Comparison of ENCODE assay signal across 12 mouse cellular contexts in genomic region chr9:20518708-20519107, GRCm38 (mm10). TPM values are rescaled to one million over a fixed set of nuclear protein-coding genes. Genes with fewer than 3 reads are reported as not detected.
DNase-seq lines count a peak whose midpoint lies in the region; ATAC-seq and TF ChIP-seq lines count a peak whose summit lies in the region.
"Had no signal": no experiment of that assay in that cellular context is flagged by ENCODE, and none has a peak within 500 bp of the region (broad histone marks: within the 10 kb centered on the region; RNA-seq: fewer than 3 reads in every experiment).

No protein-coding gene starts in this region.

- no peak for TF ChIP-seq EP300 in stomach, postnatal 0 days (optimal IDR thresholded peaks at IDR 0.05)

- no peak overlapping the region for H3K9ac ChIP-seq in forebrain, postnatal 0 days
- no peak overlapping the region for H3K9ac ChIP-seq in stomach, embryonic 14.5 days (replicated peaks; ENCODE audit: low read depth, low read length)
- H3K9ac ChIP-seq in stomach, postnatal 0 days (ENCODE audit: low read length): no peak overlapping the region
- no peak overlapping the region for H3K9ac ChIP-seq in midbrain, embryonic 12.5 days (replicated peaks)
- H3K9ac ChIP-seq: liver, postnatal 0 days had no signal

- DNase-seq in forebrain, embryonic 10.5 days (ENCODE audit: extremely low spot score, low spot score): no peak
- DNase-seq in forebrain, postnatal 0 days: no peak
- no peak for DNase-seq in stomach, postnatal 0 days (ENCODE audit: low spot score)
- DNase-seq in right cerebral cortex, adult 2 months (ENCODE audit: low spot score in 2 of 2): no peak
- no peak for DNase-seq in spleen, adult 12 weeks (ENCODE audit: low spot score)
- no peak for DNase-seq in heart, adult 8-10 months (ENCODE audit: low spot score)
- DNase-seq: heart, postnatal 10 days; kidney, postnatal 14 days; liver, postnatal 0 days; right cerebral cortex, postnatal 4 days had no signal

- no peak overlapping the region for H3K27ac ChIP-seq in forebrain, embryonic 10.5 days
- H3K27ac ChIP-seq in forebrain, postnatal 0 days (ENCODE audit: low read depth, low read length): no peak overlapping the region
- H3K27ac ChIP-seq in stomach, embryonic 14.5 days (ENCODE audit: low read length): no peak overlapping the region
- no peak overlapping the region for H3K27ac ChIP-seq in stomach, postnatal 0 days (replicated peaks)
- H3K27ac ChIP-seq in midbrain, embryonic 12.5 days (replicated peaks): no peak overlapping the region

- H3K27me3 ChIP-seq in forebrain, embryonic 10.5 days (ENCODE audit: poor library complexity, severe bottlenecking): no peaks in the 10 kb centered on the region
- no peaks in the 10 kb centered on the region for H3K27me3 ChIP-seq in forebrain, postnatal 0 days (ENCODE audit: insufficient read depth, low read length)
- no peaks in the 10 kb centered on the region for H3K27me3 ChIP-seq in stomach, embryonic 14.5 days (ENCODE audit: control insufficient read depth, insufficient read depth, low read length)
- H3K27me3 ChIP-seq in stomach, postnatal 0 days (ENCODE audit: control insufficient read depth, insufficient read depth, low read length): no peaks in the 10 kb centered on the region
- H3K27me3 ChIP-seq in midbrain, embryonic 12.5 days: no peaks in the 10 kb centered on the region

- WGBS in forebrain, embryonic 10.5 days: 94% methylated on average over 4 of the region's 4 CpGs
- 86% methylated on average over 4 of the region's 4 CpGs for WGBS in forebrain, postnatal 0 days
- 64% methylated on average over 4 of the region's 4 CpGs for WGBS in stomach, embryonic 14.5 days
- 64% methylated on average over 4 of the region's 4 CpGs for WGBS in stomach, postnatal 0 days
- WGBS in midbrain, embryonic 12.5 days: 89% methylated on average over 4 of the region's 4 CpGs

- H3K4me2 ChIP-seq in forebrain, postnatal 0 days (ENCODE audit: low read depth): no peak overlapping the region; the same call in 1 of the 2 replicates
- peak overlapping the region; percentile 79; the same call in 1 of the 2 replicates for H3K4me2 ChIP-seq in stomach, embryonic 14.5 days (replicated peaks; ENCODE audit: low read depth, low read length)
- H3K4me2 ChIP-seq in stomach, postnatal 0 days (replicated peaks; ENCODE audit: low read depth): no peak overlapping the region
- H3K4me2 ChIP-seq in midbrain, embryonic 12.5 days (replicated peaks): peak overlapping the region; percentile 69

- H3K9me3 ChIP-seq in forebrain, embryonic 10.5 days: no peaks in the 10 kb centered on the region
- no peaks in the 10 kb centered on the region for H3K9me3 ChIP-seq in forebrain, postnatal 0 days (ENCODE audit: low read length)
- no peaks in the 10 kb centered on the region for H3K9me3 ChIP-seq in stomach, embryonic 14.5 days (ENCODE audit: control insufficient read depth, low read depth, low read length)
- H3K9me3 ChIP-seq in stomach, postnatal 0 days (ENCODE audit: control insufficient read depth, low read length): no peaks in the 10 kb centered on the region
- no peaks in the 10 kb centered on the region for H3K9me3 ChIP-seq in midbrain, embryonic 12.5 days

- H3K4me1 ChIP-seq in forebrain, embryonic 10.5 days: peaks cover 29% of the 10 kb centered on the region
- peaks cover 26% of the 10 kb centered on the region for H3K4me1 ChIP-seq in forebrain, postnatal 0 days (ENCODE audit: insufficient read depth)
- H3K4me1 ChIP-seq in stomach, embryonic 14.5 days (ENCODE audit: control insufficient read depth, insufficient read depth, low read length): peaks cover 16% of the 10 kb centered on the region
- peaks cover 2% of the 10 kb centered on the region; the same call in 1 of the 2 replicates for H3K4me1 ChIP-seq in stomach, postnatal 0 days (replicated peaks; ENCODE audit: control insufficient read depth, insufficient read depth)
- peaks cover 29% of the 10 kb centered on the region for H3K4me1 ChIP-seq in midbrain, embryonic 12.5 days

- H3K4me3 ChIP-seq in forebrain, embryonic 10.5 days: peak overlapping the region; percentile 82; the same call in 1 of the 2 replicates
- H3K4me3 ChIP-seq in forebrain, postnatal 0 days (ENCODE audit: low read depth, low read length): no peak overlapping the region
- H3K4me3 ChIP-seq in stomach, embryonic 14.5 days (ENCODE audit: low read depth, low read length): no peak overlapping the region
- H3K4me3 ChIP-seq in stomach, postnatal 0 days (ENCODE audit: low read depth, low read length): no peak overlapping the region
- peak overlapping the region; percentile 83; the same call in 1 of the 2 replicates for H3K4me3 ChIP-seq in midbrain, embryonic 12.5 days

- peaks cover 59% of the 10 kb centered on the region for H3K36me3 ChIP-seq in forebrain, embryonic 10.5 days (replicated peaks)
- peaks cover 26% of the 10 kb centered on the region for H3K36me3 ChIP-seq in forebrain, postnatal 0 days (ENCODE audit: insufficient read depth)
- peaks cover 23% of the 10 kb centered on the region for H3K36me3 ChIP-seq in stomach, embryonic 14.5 days (ENCODE audit: control insufficient read depth, insufficient read depth, low read length)
- 0 out of 2 replicates have a peak, but pooled peaks cover 2% of the 10 kb centered on the region for H3K36me3 ChIP-seq in stomach, postnatal 0 days (ENCODE audit: control insufficient read depth, insufficient read depth, low read length)
- peaks cover 31% of the 10 kb centered on the region for H3K36me3 ChIP-seq in midbrain, embryonic 12.5 days

- ATAC-seq in forebrain, postnatal 0 days: no peak
- no peak for ATAC-seq in stomach, embryonic 14.5 days (ENCODE audit: insufficient number of reproducible peaks, insufficient read depth, low FRiP score, low read depth)
- no peak for ATAC-seq in stomach, postnatal 0 days (ENCODE audit: low FRiP score, low TSS enrichment)
- ATAC-seq in midbrain, embryonic 12.5 days (ENCODE audit: low FRiP score, low read depth): no peak
- ATAC-seq: liver, postnatal 0 days had no signal

- TF ChIP-seq CTCF in forebrain, postnatal 0 days (IDR thresholded peaks at IDR 0.05; ENCODE audit: low read depth): no peak
- no peak for TF ChIP-seq CTCF in stomach, postnatal 0 days (IDR thresholded peaks at IDR 0.05; ENCODE audit: low read depth)

RNA-seq across cellular contexts. Expression of gene Zfp266, which starts 2.5 kb away (rescaled TPM):
- 134 and 139 TPM in 2 replicates for polyA plus RNA-seq in forebrain, embryonic 10.5 days (2016; fragmentation: Nextera tagmentation; extraction: Ambion mirVana)
- 123 and 156 TPM in 2 replicates for total RNA-seq in forebrain, postnatal 0 days (2014; rRNA removed)
- 44.3 and 57.1 TPM in 2 replicates for polyA plus RNA-seq in forebrain, postnatal 0 days (2015; fragmentation: Nextera tagmentation; extraction: Ambion mirVana)
- 94.0 and 94.9 TPM in 2 replicates for polyA plus RNA-seq in stomach, embryonic 14.5 days (2014; fragmentation: Nextera tagmentation; extraction: Ambion mirVana)
- polyA plus RNA-seq in stomach, postnatal 0 days (2015; fragmentation: Nextera tagmentation; extraction: Ambion mirVana): 33.7 and 35.2 TPM in 2 replicates
- polyA plus RNA-seq in midbrain, embryonic 12.5 days (2016; fragmentation: Nextera tagmentation; extraction: Ambion mirVana): 166 and 168 TPM in 2 replicates
- total RNA-seq in heart, adult 8-10 months (2022): 10 to 100 TPM; 20.3 to 28.4 (median 21.8) TPM

RNA-seq across cellular contexts. Expression of gene Zfp426, which starts 26.2 kb away (rescaled TPM):
- 26.1 and 26.6 TPM in 2 replicates for polyA plus RNA-seq in forebrain, embryonic 10.5 days (2016; fragmentation: Nextera tagmentation; extraction: Ambion mirVana)
- total RNA-seq in forebrain, postnatal 0 days (2014; rRNA removed): 51.8 and 54.2 TPM in 2 replicates
- 18.9 and 22.0 TPM in 2 replicates for polyA plus RNA-seq in forebrain, postnatal 0 days (2015; fragmentation: Nextera tagmentation; extraction: Ambion mirVana)
- 25.2 and 27.5 TPM in 2 replicates for polyA plus RNA-seq in stomach, embryonic 14.5 days (2014; fragmentation: Nextera tagmentation; extraction: Ambion mirVana)
- 7.1 and 8.6 TPM in 2 replicates for polyA plus RNA-seq in stomach, postnatal 0 days (2015; fragmentation: Nextera tagmentation; extraction: Ambion mirVana)
- polyA plus RNA-seq in midbrain, embryonic 12.5 days (2016; fragmentation: Nextera tagmentation; extraction: Ambion mirVana): 34.3 and 34.6 TPM in 2 replicates
- 10 to 100 TPM in 2 of 4 experiments, 1 to 10 TPM in 2; 9.3 to 11.2 (median 9.9) TPM for total RNA-seq in heart, adult 8-10 months (2022)

RNA-seq across cellular contexts. Expression of gene Zfp26, which starts 58.7 kb away (rescaled TPM):
- 25.6 and 27.3 TPM in 2 replicates for polyA plus RNA-seq in forebrain, embryonic 10.5 days (2016; fragmentation: Nextera tagmentation; extraction: Ambion mirVana)
- total RNA-seq in forebrain, postnatal 0 days (2014; rRNA removed): 35.3 and 40.6 TPM in 2 replicates
- 6.3 and 9.2 TPM in 2 replicates for polyA plus RNA-seq in forebrain, postnatal 0 days (2015; fragmentation: Nextera tagmentation; extraction: Ambion mirVana)
- 29.9 and 32.7 TPM in 2 replicates for polyA plus RNA-seq in stomach, embryonic 14.5 days (2014; fragmentation: Nextera tagmentation; extraction: Ambion mirVana)
- polyA plus RNA-seq in stomach, postnatal 0 days (2015; fragmentation: Nextera tagmentation; extraction: Ambion mirVana): 7.0 and 7.9 TPM in 2 replicates
- polyA plus RNA-seq in midbrain, embryonic 12.5 days (2016; fragmentation: Nextera tagmentation; extraction: Ambion mirVana): 30.3 and 33.7 TPM in 2 replicates
- total RNA-seq in heart, adult 8-10 months (2022): 1 to 10 TPM; 5.8 to 8.3 (median 6.4) TPM

Comparison
In these comparisons a context has a peak if more than half of its experiments do, and no peak if none do; other contexts are left out.
1. H3K4me3 ChIP-seq: peak in forebrain, embryonic 10.5 days (single experiment) and midbrain, embryonic 12.5 days (single experiment); none in forebrain, postnatal 0 days (single experiment), stomach, embryonic 14.5 days (single experiment) and stomach, postnatal 0 days (single experiment).
2. H3K4me2 ChIP-seq: peak in stomach, embryonic 14.5 days (single experiment) and midbrain, embryonic 12.5 days (single experiment); none in forebrain, postnatal 0 days (single experiment) and stomach, postnatal 0 days (single experiment).